Mouse (Mus musculus) neural tube, embryonic 11.5 days (tissue): ENCODE measurements around the gene Derl3. TPM values are rescaled to one million over a fixed set of nuclear protein-coding genes. Genes with fewer than 3 reads are reported as not detected.
A peak's percentile ranks its signal among the peaks of the same experiment; 100 is the strongest.

Source experiments
- ATAC-seq: fragments of 200-750 bp; cut with Nextera tagmentation; 2 replicates; pipeline ENCODE4 v1.8.0; 2017; ENCODE audit warnings: moderate number of reproducible peaks, mild to moderate bottlenecking, moderate TSS enrichment, moderate library complexity; ENCODE audit not compliant: insufficient read depth, low FRiP score, low TSS enrichment
- DNase-seq: peaks from one replicate; pipeline ENCODE4 v3.0.0-alpha.2; 2015; ENCODE audit warnings: low spot score
- H3K27ac ChIP-seq: fragments of 300-500 bp; sonication (generic); 2 replicates; pipeline ENCODE4 v1.5.1; 2014; ENCODE audit warnings: low read depth, mild to moderate bottlenecking, low read length
- H3K27me3 ChIP-seq: fragments of 300-500 bp; sonication (generic); 2 replicates; pipeline ENCODE4 v1.6.1; 2014; ENCODE audit warnings: mild to moderate bottlenecking, low read length, mixed read lengths; ENCODE audit not compliant: control insufficient read depth, insufficient read depth
- H3K36me3 ChIP-seq: fragments of 300-500 bp; sonication (generic); 2 replicates; pipeline ENCODE4 v1.6.1; 2014; ENCODE audit warnings: mild to moderate bottlenecking, low read length, moderate library complexity, mixed read lengths; ENCODE audit not compliant: control insufficient read depth, insufficient read depth
- H3K4me1 ChIP-seq: fragments of 300-500 bp; sonication (generic); 2 replicates; pipeline ENCODE4 v1.6.1; 2014; ENCODE audit warnings: low read length, mixed read lengths; ENCODE audit not compliant: control insufficient read depth, insufficient read depth
- H3K4me2 ChIP-seq: fragments of 300-500 bp; sonication (generic); 2 replicates; pipeline ENCODE4 v1.6.1; 2014; ENCODE audit warnings: low read depth, mild to moderate bottlenecking, moderate library complexity
- H3K4me3 ChIP-seq: fragments of 300-500 bp; sonication (generic); 2 replicates; pipeline ENCODE4 v1.5.1; 2014; ENCODE audit warnings: low read depth, low read length
- H3K9ac ChIP-seq: fragments of 300-500 bp; sonication (generic); 2 replicates; pipeline ENCODE4 v1.6.1; 2014; ENCODE audit warnings: mild to moderate bottlenecking, low read length
- H3K9me3 ChIP-seq: fragments of 300-500 bp; sonication (generic); 2 replicates; pipeline ENCODE4 v1.6.1; 2016; ENCODE audit warnings: low read length; ENCODE audit not compliant: control insufficient read depth
- WGBS: fragments of 180-500 bp; shearing (Covaris S2); extraction: QIAGEN DNeasy Blood & Tissue Kit; methylation state at CpG from one replicate; pipeline ENCODE4 v1.1.7; 2014; 5-methylcytosine and 5-hydroxymethylcytosine counted together
- polyA plus RNA-seq: library from polyadenylated mRNA; unstranded; fragments of >200 nt; fragmentation: Nextera tagmentation; extraction: Ambion mirVana; gene quantifications from 2 replicates; pipeline ENCODE4 v1.2.1, GENCODE M21; 2014

The Derl3 gene
- polyA plus RNA-seq, 1 experiment from 2014 or later, result 2.8 TPM

DNA sequence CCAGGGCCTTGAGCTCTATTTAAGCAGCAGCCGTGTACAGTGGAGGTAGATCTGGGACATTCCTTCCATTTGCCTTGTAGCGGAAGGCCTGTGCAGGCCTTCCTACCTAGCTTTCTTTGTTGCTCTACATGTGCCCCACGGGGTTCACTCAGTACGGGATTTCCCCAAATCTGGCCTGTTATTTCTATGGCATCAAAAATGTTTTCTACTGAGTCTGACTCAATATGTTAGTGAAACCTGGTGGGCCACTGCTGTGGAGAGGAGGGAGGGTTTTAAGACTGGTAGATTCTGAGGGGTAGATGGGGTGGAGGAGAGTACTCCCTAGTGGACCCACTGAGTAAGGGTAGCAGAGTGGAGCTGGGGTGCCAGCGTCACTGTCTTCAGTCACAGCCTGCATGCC, 2.5 kb downstream of the Derl3 start:
- Histone ChIP-seq H3K4me3 (no peak overlapping the region), H3K4me1 (peaks cover 10% of the 10 kb centered on the region), H3K27me3 (no peaks in the 10 kb centered on the region), H3K27ac (no peak overlapping the region), H3K4me2 (no peak overlapping the region), H3K9ac (no peak overlapping the region), H3K9me3 (no peaks in the 10 kb centered on the region), H3K36me3 (peaks cover 13% of the 10 kb centered on the region; the same call in 1 of the 2 replicates)
- 88% methylated on average over 5 of the region's 5 CpGs for WGBS
- ATAC-seq (no peak), DNase-seq (no peak)

DNA sequence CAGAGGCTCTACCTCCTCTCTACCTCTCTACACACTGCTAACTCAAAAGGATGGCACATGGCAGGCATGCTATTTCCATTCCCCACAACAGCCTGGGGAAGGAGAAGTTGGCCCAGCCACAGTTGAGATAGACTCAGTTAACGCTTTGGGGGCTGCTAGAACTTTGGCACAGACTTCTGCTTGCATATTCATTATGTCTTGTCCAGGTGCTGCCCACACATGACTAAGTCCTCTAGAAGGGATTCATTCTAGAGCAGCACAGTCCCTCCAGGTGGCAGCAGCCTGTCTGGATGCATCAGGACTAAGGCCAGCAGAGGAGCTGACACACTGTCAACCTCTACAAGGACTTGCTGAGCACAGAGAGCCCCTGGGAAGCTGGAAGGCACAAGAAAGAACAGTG, 3.0 kb downstream of the Derl3 start:
- Histone ChIP-seq H3K27me3 (no peaks in the 10 kb centered on the region), H3K36me3 (peaks cover 13% of the 10 kb centered on the region; the same call in 1 of the 2 replicates), H3K27ac (no peak overlapping the region), H3K9ac (no peak overlapping the region), H3K9me3 (no peaks in the 10 kb centered on the region), H3K4me2 (no peak overlapping the region), H3K4me1 (peaks cover 10% of the 10 kb centered on the region), H3K4me3 (no peak overlapping the region)
- ATAC-seq (no peak), DNase-seq (no peak)
- 96% methylated on average over 1 of the region's 1 CpGs for whole genome bisulfite sequencing

- Histone ChIP-seq H3K27ac (no peak overlapping the region), H3K27me3 (no peaks in the 10 kb centered on the region), H3K9ac (no peak overlapping the region), H3K36me3 (peaks cover 21% of the 10 kb centered on the region), H3K4me3 (no peak overlapping the region), H3K4me1 (peaks cover 10% of the 10 kb centered on the region), H3K4me2 (no peak overlapping the region), H3K9me3 (no peaks in the 10 kb centered on the region)
- ATAC-seq (no peak), DNase-seq (peak; percentile 79)
- WGBS, result 44% methylated on average over 6 of the region's 6 CpGs
Measured at GRCm38 (mm10) chr10:75897373-75897772, 4.2 kb downstream of the Derl3 start.

DNA sequence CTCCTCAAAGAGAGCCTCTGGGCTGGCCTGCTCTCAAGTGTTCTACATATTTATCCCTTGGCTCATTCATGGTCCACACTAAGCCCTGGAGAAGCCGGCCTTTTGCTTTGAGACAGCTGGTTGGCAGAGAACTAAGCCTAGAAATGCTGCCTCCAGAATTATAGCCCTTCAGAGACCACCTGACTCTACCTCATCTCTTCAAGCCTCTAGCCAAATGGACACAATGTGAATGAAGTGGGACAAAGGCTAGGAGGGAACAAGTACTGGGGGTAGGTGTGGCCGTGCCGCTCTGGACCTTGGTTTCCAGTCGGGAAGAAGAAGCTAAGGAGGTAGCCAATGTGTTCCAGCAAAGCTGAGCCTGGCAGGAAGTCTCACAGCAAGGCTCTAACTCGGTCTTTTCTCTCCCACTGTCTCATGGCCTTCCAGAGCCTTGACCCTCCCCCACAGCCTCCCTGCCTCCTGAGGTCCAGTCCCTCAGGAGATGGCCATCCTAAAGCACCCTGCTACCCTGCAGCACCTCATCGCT, 4.9 kb downstream of the Derl3 start:
- no peaks in the 10 kb centered on the region for H3K27me3 ChIP-seq
- H3K4me1 ChIP-seq, result peaks cover 7% of the 10 kb centered on the region
- H3K9ac ChIP-seq, result no peak overlapping the region
- no peaks in the 10 kb centered on the region for H3K9me3 ChIP-seq
- no peak overlapping the region for H3K4me3 ChIP-seq
- H3K36me3 ChIP-seq, result peaks cover 26% of the 10 kb centered on the region
- 77% methylated on average over 6 of the region's 6 CpGs for WGBS
- ATAC-seq, result no peak
- no peak overlapping the region for H3K4me2 ChIP-seq
- no peak overlapping the region for H3K27ac ChIP-seq
- no peak for DNase-seq

DNA sequence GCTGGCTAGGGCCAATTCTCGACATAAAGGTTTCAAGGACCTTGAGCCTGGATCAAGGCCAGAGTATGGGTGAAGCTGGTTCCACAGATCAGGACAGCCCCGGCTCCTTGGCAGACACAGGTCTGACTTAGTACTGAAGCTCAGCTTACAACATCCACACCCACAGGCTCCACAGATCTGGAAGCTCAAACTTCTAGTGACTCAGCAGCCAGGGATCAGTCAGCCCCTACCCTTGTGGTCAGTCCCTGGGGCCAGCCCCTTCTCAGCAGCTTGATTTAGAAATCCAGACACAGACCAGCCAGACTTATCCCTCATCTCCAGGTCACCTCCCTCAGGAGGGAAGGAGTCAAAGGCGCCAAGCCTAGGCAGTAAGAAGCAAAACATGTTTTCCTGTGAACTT, 5.6 kb downstream of the Derl3 start:
- DNase-seq (no peak), ATAC-seq (no peak)
- H3K4me1 ChIP-seq, result peaks cover 2% of the 10 kb centered on the region
- peaks cover 33% of the 10 kb centered on the region for H3K36me3 ChIP-seq
- WGBS, result 86% methylated on average over 3 of the region's 3 CpGs
- no peaks in the 10 kb centered on the region for H3K9me3 ChIP-seq
- H3K4me3 ChIP-seq, result no peak overlapping the region
- no peak overlapping the region for H3K27ac ChIP-seq
- H3K4me2 ChIP-seq, result no peak overlapping the region
- no peak overlapping the region for H3K9ac ChIP-seq
- no peaks in the 10 kb centered on the region for H3K27me3 ChIP-seq

DNA sequence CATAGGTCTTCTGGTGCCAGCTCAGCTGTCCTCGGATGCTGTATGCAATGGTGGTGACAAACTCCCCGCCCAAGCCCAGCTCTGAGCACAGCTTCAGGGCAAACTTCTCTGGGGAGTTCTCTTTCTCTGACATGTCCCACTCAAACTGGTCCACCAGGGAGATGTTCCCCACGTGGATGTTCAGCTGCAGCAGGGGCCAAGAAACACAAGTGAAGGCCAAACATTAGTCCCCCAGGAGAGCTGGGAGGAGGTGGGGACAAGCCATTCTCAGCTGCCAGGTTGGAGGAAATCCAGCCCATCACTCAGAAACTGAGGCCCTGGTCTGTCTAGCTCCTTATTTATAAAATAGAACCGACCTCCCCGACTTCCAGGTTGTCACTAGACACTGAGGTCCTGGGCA, 11.2 kb downstream of the Derl3 start:
- Histone ChIP-seq H3K9me3 (no peaks in the 10 kb centered on the region), H3K4me1 (no peaks in the 10 kb centered on the region), H3K4me2 (no peak overlapping the region), H3K27ac (no peak overlapping the region), H3K9ac (no peak overlapping the region), H3K36me3 (peaks cover 26% of the 10 kb centered on the region), H3K27me3 (no peaks in the 10 kb centered on the region), H3K4me3 (no peak overlapping the region)
- ATAC-seq, result no peak
- DNase-seq, result peak; percentile 7
- 89% methylated on average over 5 of the region's 5 CpGs for WGBS

DNA sequence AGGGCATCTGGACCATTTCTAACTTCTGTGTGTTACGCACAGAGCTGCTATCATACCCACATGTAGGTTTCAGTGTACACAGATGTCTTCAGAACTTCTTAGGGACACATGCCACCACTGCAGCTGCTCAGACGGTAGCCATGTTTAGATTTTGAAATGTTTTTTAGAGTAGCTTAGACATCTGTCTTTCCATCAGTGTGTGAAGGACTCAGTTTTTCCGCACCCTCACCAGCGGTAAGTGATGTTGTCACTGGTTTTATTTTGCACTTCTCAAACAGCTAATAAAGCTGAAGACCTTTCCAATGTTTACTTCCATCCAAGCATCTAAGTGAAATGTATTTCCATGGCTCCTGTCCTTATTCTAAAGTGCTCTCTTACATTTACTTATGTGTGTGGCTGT, 13.7 kb downstream of the Derl3 start:
- 94% methylated on average over 4 of the region's 4 CpGs for WGBS
- H3K4me2 ChIP-seq, result no peak overlapping the region
- peaks cover 39% of the 10 kb centered on the region for H3K36me3 ChIP-seq
- DNase-seq (peak; percentile 8), ATAC-seq (no peak)
- H3K27me3 ChIP-seq, result no peaks in the 10 kb centered on the region
- H3K4me1 ChIP-seq, result no peaks in the 10 kb centered on the region
- no peak overlapping the region for H3K27ac ChIP-seq
- H3K9me3 ChIP-seq, result no peaks in the 10 kb centered on the region
- H3K4me3 ChIP-seq, result no peak overlapping the region
- no peak overlapping the region for H3K9ac ChIP-seq

GRCm38 (mm10) chr10:75910698-75911097, 17.5 kb downstream of the Derl3 start:
- Histone ChIP-seq H3K9ac (no peak overlapping the region), H3K36me3 (peaks cover 22% of the 10 kb centered on the region), H3K4me2 (no peak overlapping the region), H3K4me1 (no peaks in the 10 kb centered on the region), H3K27ac (no peak overlapping the region), H3K4me3 (no peak overlapping the region), H3K27me3 (no peaks in the 10 kb centered on the region), H3K9me3 (no peaks in the 10 kb centered on the region)
- ATAC-seq (no peak), DNase-seq (no peak)
- WGBS, result 81% methylated on average over 2 of the region's 2 CpGs

DNA sequence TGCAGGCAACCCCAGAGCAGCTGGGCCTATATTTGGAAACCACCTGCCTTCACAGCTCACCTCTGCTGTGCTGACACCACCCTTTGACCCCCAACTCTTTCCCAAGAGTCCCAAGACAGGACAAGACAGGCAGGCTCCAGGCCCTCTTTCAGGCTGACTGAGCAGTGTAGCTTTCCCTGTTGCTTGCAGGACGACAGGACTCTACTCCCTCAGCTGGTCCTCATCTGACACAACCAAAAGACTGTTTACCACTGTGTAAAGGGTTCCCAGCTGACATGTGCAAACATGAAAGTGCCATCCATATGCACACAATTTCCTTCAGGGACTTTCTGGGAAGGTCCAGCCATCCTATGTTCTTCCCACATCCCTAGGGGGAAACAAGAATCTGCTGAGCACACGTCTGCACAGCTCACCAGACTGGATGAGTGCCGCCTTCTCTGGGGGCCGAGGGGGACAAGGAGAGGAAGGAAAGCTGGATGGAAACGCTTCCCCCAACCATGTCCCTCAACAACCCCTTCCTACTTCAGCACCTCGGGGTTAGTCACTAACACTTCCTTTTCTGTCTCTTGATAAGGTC, 19.9 kb downstream of the Derl3 start:
- Histone ChIP-seq H3K4me3 (no peak overlapping the region), H3K4me1 (no peaks in the 10 kb centered on the region), H3K9me3 (no peaks in the 10 kb centered on the region), H3K36me3 (peaks cover 22% of the 10 kb centered on the region), H3K27me3 (no peaks in the 10 kb centered on the region), H3K9ac (no peak overlapping the region), H3K27ac (no peak overlapping the region), H3K4me2 (no peak overlapping the region)
- DNase-seq (no peak), ATAC-seq (no peak)
- 74% methylated on average over 6 of the region's 6 CpGs for WGBS
